Mouse (Mus musculus): ENCODE results near the gene Pax5. TPM values are rescaled to one million over a fixed set of nuclear protein-coding genes. Genes with fewer than 3 reads are reported as not detected.

Pax5 gene
- polyA plus RNA-seq, 1 experiment from 2014 or later: not detected

DNA sequence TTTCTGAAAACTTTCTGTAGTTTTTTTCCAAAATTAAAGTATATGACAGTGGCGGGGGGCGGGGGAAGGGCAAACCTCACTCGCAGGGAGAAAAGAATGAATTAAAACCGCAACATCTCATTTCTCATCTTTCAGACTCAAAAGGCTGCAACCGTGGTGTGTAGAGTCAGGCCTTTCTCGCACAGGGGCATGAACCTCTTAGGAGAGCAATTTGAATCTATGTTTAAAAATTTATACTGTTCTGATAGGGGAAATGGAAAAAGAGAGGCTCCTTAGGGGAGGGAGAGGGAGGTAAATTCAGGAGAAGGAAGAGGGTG lies 85.2 kb downstream of the Pax5 start:
- no peak overlapping the region for H3K9ac ChIP-seq (ENCODE audit: low read length)
- no peaks in the 10 kb centered on the region for H3K9me3 ChIP-seq (ENCODE audit: control insufficient read depth, low read length)
- H3K27me3 ChIP-seq (ENCODE audit: control insufficient read depth, insufficient read depth, low read length): no peaks in the 10 kb centered on the region
- H3K4me2 ChIP-seq (replicated peaks; ENCODE audit: low read depth): no peak overlapping the region
- no peak for ATAC-seq (ENCODE audit: low FRiP score, low TSS enrichment)
- H3K4me1 ChIP-seq (replicated peaks; ENCODE audit: control insufficient read depth, insufficient read depth): no peaks in the 10 kb centered on the region
- DNase-seq (ENCODE audit: low spot score): no peak
- H3K36me3 ChIP-seq (ENCODE audit: control insufficient read depth, insufficient read depth, low read length): no peaks in the 10 kb centered on the region
- no peak overlapping the region for H3K27ac ChIP-seq (replicated peaks)
- H3K4me3 ChIP-seq (ENCODE audit: low read depth, low read length): no peak overlapping the region
- WGBS: 87% methylated on average over 6 of the region's 6 CpGs
- TF ChIP-seq EP300 (optimal IDR thresholded peaks at IDR 0.05) (no peak), CTCF (IDR thresholded peaks at IDR 0.05; ENCODE audit: low read depth) (no peak)

DNA sequence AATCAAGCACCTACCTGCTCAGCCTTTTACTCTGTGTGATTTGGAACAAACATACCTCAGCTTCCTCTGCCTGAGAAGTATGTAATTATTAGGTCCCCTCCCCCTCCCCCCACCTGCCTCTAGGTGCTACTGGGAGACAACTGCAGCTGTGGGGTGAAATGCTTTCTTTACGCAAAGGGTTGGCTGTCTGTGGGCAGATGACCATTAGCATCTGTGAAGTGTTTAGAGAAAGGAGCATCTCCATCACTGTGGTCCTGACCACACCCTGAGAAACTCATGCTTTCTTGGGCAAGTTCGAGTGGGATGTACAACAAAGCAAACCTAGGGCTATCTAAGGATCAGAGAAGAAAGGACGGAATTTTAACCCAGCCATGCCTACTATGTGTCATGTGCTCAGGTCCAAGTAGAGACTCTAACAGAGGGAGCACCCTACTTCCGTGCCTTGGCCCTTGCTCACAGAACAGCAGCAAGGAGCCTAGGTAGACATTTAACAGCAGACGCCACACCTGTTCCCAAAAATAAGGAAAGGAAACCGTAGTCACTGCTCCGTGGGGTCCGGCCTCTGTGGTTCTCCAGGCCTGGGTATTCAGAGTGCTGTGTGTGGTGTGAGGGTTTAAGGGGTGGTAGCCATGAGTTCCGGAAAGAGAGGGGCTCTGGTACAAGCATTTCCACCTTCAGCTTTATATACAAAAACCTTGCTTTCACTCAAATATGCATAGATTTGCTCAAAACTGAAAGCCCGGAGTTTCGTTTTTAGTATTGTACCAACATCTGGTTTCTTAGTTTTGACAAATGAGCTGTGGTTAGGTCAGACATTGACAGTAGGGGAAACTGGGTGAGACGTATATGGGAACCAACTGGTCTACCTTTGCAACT lies 85.8 kb downstream of the Pax5 start:
- no peak overlapping the region for H3K27ac ChIP-seq (replicated peaks)
- no peak overlapping the region for H3K4me3 ChIP-seq (ENCODE audit: low read depth, low read length)
- no peaks in the 10 kb centered on the region for H3K27me3 ChIP-seq (ENCODE audit: control insufficient read depth, insufficient read depth, low read length)
- no peak for TF ChIP-seq CTCF (IDR thresholded peaks at IDR 0.05; ENCODE audit: low read depth)
- no peak for TF ChIP-seq EP300 (optimal IDR thresholded peaks at IDR 0.05)
- 81% methylated on average over 12 of the region's 12 CpGs for WGBS
- ATAC-seq (ENCODE audit: low FRiP score, low TSS enrichment) (no peak), DNase-seq (ENCODE audit: low spot score) (no peak)
- H3K9ac ChIP-seq (ENCODE audit: low read length): no peak overlapping the region
- no peaks in the 10 kb centered on the region for H3K4me1 ChIP-seq (replicated peaks; ENCODE audit: control insufficient read depth, insufficient read depth)
- H3K36me3 ChIP-seq (ENCODE audit: control insufficient read depth, insufficient read depth, low read length): no peaks in the 10 kb centered on the region
- H3K9me3 ChIP-seq (ENCODE audit: control insufficient read depth, low read length): no peaks in the 10 kb centered on the region
- no peak overlapping the region for H3K4me2 ChIP-seq (replicated peaks; ENCODE audit: low read depth)

DNA sequence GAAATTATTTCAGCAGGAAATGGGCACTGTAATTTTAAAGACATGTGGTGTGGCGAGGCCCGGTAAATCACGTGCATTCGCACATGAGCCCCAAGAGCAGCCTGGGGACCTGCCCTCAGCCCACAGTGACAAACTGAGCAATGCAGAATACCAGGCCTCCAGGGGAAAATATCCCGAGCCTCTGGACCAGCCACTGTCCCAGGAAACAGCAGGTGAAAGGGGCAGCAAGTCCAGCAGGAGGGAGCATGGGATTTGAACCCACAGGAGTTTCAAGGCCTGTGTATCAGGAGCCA lies 86.9 kb downstream of the Pax5 start:
- no peak for TF ChIP-seq CTCF (IDR thresholded peaks at IDR 0.05; ENCODE audit: low read depth)
- TF ChIP-seq EP300 (optimal IDR thresholded peaks at IDR 0.05): no peak
- Histone ChIP-seq H3K4me3 (ENCODE audit: low read depth, low read length) (no peak overlapping the region), H3K9ac (ENCODE audit: low read length) (no peak overlapping the region), H3K4me2 (replicated peaks; ENCODE audit: low read depth) (no peak overlapping the region), H3K27me3 (ENCODE audit: control insufficient read depth, insufficient read depth, low read length) (no peaks in the 10 kb centered on the region), H3K4me1 (replicated peaks; ENCODE audit: control insufficient read depth, insufficient read depth) (no peaks in the 10 kb centered on the region), H3K36me3 (ENCODE audit: control insufficient read depth, insufficient read depth, low read length) (no peaks in the 10 kb centered on the region), H3K27ac (replicated peaks) (no peak overlapping the region), H3K9me3 (ENCODE audit: control insufficient read depth, low read length) (no peaks in the 10 kb centered on the region)
- ATAC-seq (ENCODE audit: low FRiP score, low TSS enrichment) (no peak), DNase-seq (ENCODE audit: low spot score) (no peak)
- WGBS: 75% methylated on average over 5 of the region's 5 CpGs

DNA sequence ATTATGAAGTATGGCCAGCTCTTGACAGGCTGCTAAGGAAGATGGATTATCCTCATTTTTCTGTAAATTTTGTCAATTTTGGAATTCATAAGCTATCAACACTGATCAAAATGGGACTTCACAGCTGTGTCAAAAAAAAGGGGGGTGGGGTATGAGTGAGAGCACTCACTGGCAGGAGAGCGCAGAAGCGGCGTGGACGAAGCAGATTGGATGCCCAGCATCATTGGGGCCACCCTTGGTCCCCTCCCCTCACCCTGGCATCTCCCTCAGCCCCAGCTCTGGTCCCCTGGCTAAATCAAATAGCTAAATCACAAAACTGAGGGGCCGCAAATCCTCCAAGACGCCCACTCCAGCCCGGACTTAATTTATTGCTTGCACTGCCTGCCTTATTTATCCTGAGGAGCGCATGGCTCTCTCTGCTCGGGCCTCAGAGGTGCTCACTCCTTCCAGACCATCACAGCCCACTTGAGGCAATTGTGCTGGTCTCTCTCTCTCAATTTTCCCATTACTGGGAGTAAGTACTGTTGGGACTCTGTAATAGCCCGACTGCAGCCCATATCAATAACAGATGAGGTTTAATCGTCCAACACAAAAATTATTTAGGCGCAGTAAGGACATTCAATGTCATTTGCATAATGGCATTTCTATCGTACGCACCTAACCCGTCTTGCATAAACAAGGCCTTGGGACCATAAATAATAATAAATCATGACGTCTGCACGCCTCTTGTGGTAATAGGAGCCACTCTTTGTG lies 87.4 kb downstream of the Pax5 start:
- DNase-seq (ENCODE audit: low spot score) (no peak), ATAC-seq (ENCODE audit: low FRiP score, low TSS enrichment) (no peak)
- no peak overlapping the region for H3K4me2 ChIP-seq (replicated peaks; ENCODE audit: low read depth)
- TF ChIP-seq EP300 (optimal IDR thresholded peaks at IDR 0.05) (no peak), CTCF (IDR thresholded peaks at IDR 0.05; ENCODE audit: low read depth) (no peak)
- H3K9ac ChIP-seq (ENCODE audit: low read length): no peak overlapping the region
- H3K4me3 ChIP-seq (ENCODE audit: low read depth, low read length): no peak overlapping the region
- H3K9me3 ChIP-seq (ENCODE audit: control insufficient read depth, low read length): no peaks in the 10 kb centered on the region
- H3K27ac ChIP-seq (replicated peaks): no peak overlapping the region
- no peaks in the 10 kb centered on the region for H3K4me1 ChIP-seq (replicated peaks; ENCODE audit: control insufficient read depth, insufficient read depth)
- H3K36me3 ChIP-seq (ENCODE audit: control insufficient read depth, insufficient read depth, low read length): no peaks in the 10 kb centered on the region
- H3K27me3 ChIP-seq (ENCODE audit: control insufficient read depth, insufficient read depth, low read length): no peaks in the 10 kb centered on the region
- WGBS: 67% methylated on average over 17 of the region's 17 CpGs

DNA sequence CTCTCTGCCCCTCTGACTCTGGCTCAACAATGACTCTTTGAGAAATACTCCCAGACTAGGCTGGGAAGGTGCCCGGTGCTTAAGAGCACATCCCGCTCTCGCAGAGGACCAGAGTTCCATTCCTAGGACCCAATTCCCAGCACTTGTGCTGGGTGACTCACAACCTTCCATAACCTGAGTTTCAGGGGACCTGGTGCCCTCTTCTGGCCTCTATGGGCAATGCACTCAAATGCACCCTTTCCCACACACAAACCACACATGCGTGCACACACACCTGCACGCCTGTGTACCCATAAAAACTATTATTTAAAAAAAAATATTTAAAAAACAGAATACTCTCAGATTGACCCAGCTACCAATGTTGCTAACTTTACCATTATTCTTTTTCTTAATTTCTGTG lies 90.0 kb downstream of the Pax5 start:
- Histone ChIP-seq H3K27me3 (ENCODE audit: control insufficient read depth, insufficient read depth, low read length) (no peaks in the 10 kb centered on the region), H3K4me1 (replicated peaks; ENCODE audit: control insufficient read depth, insufficient read depth) (no peaks in the 10 kb centered on the region), H3K27ac (replicated peaks) (no peak overlapping the region), H3K9ac (ENCODE audit: low read length) (no peak overlapping the region), H3K36me3 (ENCODE audit: control insufficient read depth, insufficient read depth, low read length) (no peaks in the 10 kb centered on the region), H3K9me3 (ENCODE audit: control insufficient read depth, low read length) (no peaks in the 10 kb centered on the region), H3K4me3 (ENCODE audit: low read depth, low read length) (no peak overlapping the region), H3K4me2 (replicated peaks; ENCODE audit: low read depth) (no peak overlapping the region)
- no peak for ATAC-seq (ENCODE audit: low FRiP score, low TSS enrichment)
- no peak for DNase-seq (ENCODE audit: low spot score)
- WGBS: 94% methylated on average over 5 of the region's 5 CpGs
- TF ChIP-seq EP300 (optimal IDR thresholded peaks at IDR 0.05) (no peak), CTCF (IDR thresholded peaks at IDR 0.05; ENCODE audit: low read depth) (peak; percentile 31)

DNA sequence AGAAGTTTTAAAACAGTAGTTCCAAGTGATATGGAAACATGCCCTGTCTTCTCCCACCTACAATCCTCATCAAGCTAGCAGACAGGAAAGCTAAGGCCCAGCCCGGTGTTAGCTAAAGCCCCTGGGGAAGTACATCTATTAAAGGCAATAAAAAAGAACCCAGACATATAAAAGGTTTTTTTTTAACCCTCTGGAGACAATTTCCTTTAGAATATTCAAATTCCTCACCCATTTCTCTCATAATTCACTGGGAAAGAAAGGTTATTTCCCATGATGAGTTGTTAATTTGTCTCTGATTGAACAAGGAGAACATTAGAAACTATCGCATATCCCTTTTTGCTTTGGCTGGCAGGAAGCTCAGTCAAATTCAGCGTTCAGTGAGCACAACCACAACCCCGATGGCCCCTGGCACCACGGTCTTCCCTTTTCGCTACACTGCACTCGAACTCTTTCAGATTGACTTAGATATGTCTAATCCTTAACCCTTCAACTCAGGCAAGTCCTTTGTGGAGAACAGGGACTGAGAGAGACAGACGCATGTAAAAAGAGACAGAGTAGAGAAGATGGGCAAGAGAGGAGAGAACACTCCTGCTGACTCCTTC lies 96.1 kb downstream of the Pax5 start:
- Histone ChIP-seq H3K27me3 (ENCODE audit: control insufficient read depth, insufficient read depth, low read length) (no peaks in the 10 kb centered on the region), H3K4me1 (replicated peaks; ENCODE audit: control insufficient read depth, insufficient read depth) (no peaks in the 10 kb centered on the region), H3K27ac (replicated peaks) (no peak overlapping the region), H3K36me3 (ENCODE audit: control insufficient read depth, insufficient read depth, low read length) (no peaks in the 10 kb centered on the region), H3K9me3 (ENCODE audit: control insufficient read depth, low read length) (no peaks in the 10 kb centered on the region), H3K4me3 (ENCODE audit: low read depth, low read length) (no peak overlapping the region), H3K4me2 (replicated peaks; ENCODE audit: low read depth) (no peak overlapping the region), H3K9ac (ENCODE audit: low read length) (no peak overlapping the region)
- TF ChIP-seq EP300 (optimal IDR thresholded peaks at IDR 0.05): no peak
- 88% methylated on average over 8 of the region's 8 CpGs for WGBS
- DNase-seq (ENCODE audit: low spot score): no peak
- no peak for ATAC-seq (ENCODE audit: low FRiP score, low TSS enrichment)
